Mouse (Mus musculus): ENCODE results near the gene Fpr-rs7. TPM values are rescaled to one million over a fixed set of nuclear protein-coding genes. Genes with fewer than 3 reads are reported as not detected.

The Fpr-rs7 gene
- not detected in 2 replicates for polyA plus RNA-seq (2015; fragmentation: Nextera tagmentation; extraction: Ambion mirVana)

DNA sequence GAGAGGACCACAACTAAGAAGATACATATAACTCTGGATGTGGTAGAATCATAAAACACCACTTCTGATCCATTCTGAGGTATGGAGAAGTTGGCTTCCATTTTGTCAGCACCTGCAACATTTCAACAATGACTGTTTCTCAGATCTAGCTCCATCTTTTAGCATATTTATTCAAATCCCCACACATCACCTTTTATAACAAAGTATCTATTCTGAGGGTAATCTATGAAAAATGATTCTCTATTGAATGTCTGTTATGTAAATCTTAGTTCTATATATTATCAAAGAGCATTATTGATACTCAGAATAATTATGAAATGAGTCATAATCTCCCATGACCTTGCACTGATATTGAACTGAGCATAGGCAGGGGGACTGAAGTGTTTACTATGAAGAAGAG lies at the start of gene Fpr-rs7:
Gene Fpr-rs7 (minus strand): TSS at position 101 of the 400 bp plus-strand sequence.

Other genes starting within 250 kb of the Fpr-rs7 start
- not detected in 2 replicates for gene Vmn2r104, start 65.9 kb downstream of the Fpr-rs7 start, polyA plus RNA-seq (2015; fragmentation: Nextera tagmentation; extraction: Ambion mirVana)
- not detected in 2 replicates for gene Fpr-rs6, start 68.9 kb upstream of the Fpr-rs7 start, polyA plus RNA-seq (2015; fragmentation: Nextera tagmentation; extraction: Ambion mirVana)
- not detected in 2 replicates for gene Vmn2r105, start 120.8 kb upstream of the Fpr-rs7 start, polyA plus RNA-seq (2015; fragmentation: Nextera tagmentation; extraction: Ambion mirVana)
- not detected in 2 replicates for gene Vmn2r106, start 171.3 kb upstream of the Fpr-rs7 start, polyA plus RNA-seq (2015; fragmentation: Nextera tagmentation; extraction: Ambion mirVana)
- not detected in 2 replicates for gene Vmn2r107, start 231.0 kb upstream of the Fpr-rs7 start, polyA plus RNA-seq (2015; fragmentation: Nextera tagmentation; extraction: Ambion mirVana)

Measured in neural tube, postnatal 0 days (tissue).